Mouse (Mus musculus) heart, adult 2 months (tissue): ENCODE results near the gene Ltbp3. TPM values are rescaled to one million over a fixed set of nuclear protein-coding genes. Genes with fewer than 3 reads are reported as not detected.

Source experiments
- DNase-seq, 2 experiments: peaks; one replicate each; pipeline ENCODE4 v3.0.0; 2021
- H3K27ac ChIP-seq: fragments of 200-600 bp; 2 replicates; pipeline ENCODE4 v1.8.1; 2022
- H3K27me3 ChIP-seq: fragments of 200-500 bp; 2 replicates; pipeline ENCODE4 v1.6.1; 2012; ENCODE audit warnings: mild to moderate bottlenecking, low read length, inconsistent platforms, mixed read lengths; ENCODE audit not compliant: control insufficient read depth, insufficient read depth
- H3K36me3 ChIP-seq: fragments of 200-500 bp; 2 replicates; pipeline ENCODE4 v1.6.1; 2012; ENCODE audit warnings: low read length, inconsistent platforms; ENCODE audit not compliant: control insufficient read depth, insufficient read depth
- H3K4me1 ChIP-seq: fragments of 200-500 bp; 2 replicates; pipeline ENCODE4 v1.6.1; 2011; ENCODE audit warnings: low read length; ENCODE audit not compliant: control insufficient read depth, insufficient read depth
- H3K4me3 ChIP-seq: fragments of 200-600 bp; 2 replicates; pipeline ENCODE4 v1.8.1; 2022
- H3K79me2 ChIP-seq: fragments of 200-500 bp; replicated peaks from 2 replicates; pipeline ENCODE4 v1.6.1; 2012; ENCODE audit warnings: mild to moderate bottlenecking, inconsistent platforms, low read length, moderate library complexity, mixed read lengths; ENCODE audit not compliant: control insufficient read depth, insufficient read depth
- H3K9ac ChIP-seq: fragments of 200-500 bp; 2 replicates; pipeline ENCODE4 v1.6.1; 2012; ENCODE audit warnings: low read depth, mild to moderate bottlenecking, control low read depth, inconsistent platforms, low read length, mixed read lengths
- CTCF ChIP-seq: fragments of 200-600 bp; IDR thresholded peaks from 2 replicates; pipeline ENCODE4 v1.8.1; 2022; ENCODE audit warnings: antibody characterized with exemption, mild to moderate bottlenecking, moderate library complexity
- EP300 ChIP-seq: fragments of 200-500 bp; IDR thresholded peaks from 2 replicates; pipeline ENCODE4 v1.6.1; 2011; ENCODE audit warnings: low read depth, low read length, control low read depth; ENCODE audit not compliant: insufficient read depth
- POLR2A ChIP-seq: fragments of 200-500 bp; IDR thresholded peaks from 2 replicates; pipeline ENCODE4 v1.6.1; 2011; ENCODE audit warnings: mild to moderate bottlenecking, low read depth, low read length, control low read depth; ENCODE audit not compliant: insufficient read depth
- WGBS: fragments of 180-500 bp; shearing (Covaris S2); methylation state at CpG from one replicate; pipeline ENCODE4 v1.1.7; 2018; 5-methylcytosine and 5-hydroxymethylcytosine counted together
- intact Hi-C: fragments of 180-260 bp; cut with DNase I; formaldehyde crosslinking; loops from one replicate; pipeline ENCODE4 v1.15.1; 2025
- polyA plus RNA-seq: library from polyadenylated mRNA; depleted of rRNA; stranded (reverse); fragments of >200 nt; gene quantifications from 2 replicates; pipeline ENCODE4 v1.2.3, GENCODE M21; 2012
- total RNA-seq, 2 experiments: library from RNA; stranded (reverse); gene quantifications; 2 replicates each; pipeline ENCODE4 v1.2.3; 2021

Ltbp3 gene
- total and polyA plus RNA-seq, 3 experiments = 30.7 to 61.5 (median 34.2) TPM

DNA sequence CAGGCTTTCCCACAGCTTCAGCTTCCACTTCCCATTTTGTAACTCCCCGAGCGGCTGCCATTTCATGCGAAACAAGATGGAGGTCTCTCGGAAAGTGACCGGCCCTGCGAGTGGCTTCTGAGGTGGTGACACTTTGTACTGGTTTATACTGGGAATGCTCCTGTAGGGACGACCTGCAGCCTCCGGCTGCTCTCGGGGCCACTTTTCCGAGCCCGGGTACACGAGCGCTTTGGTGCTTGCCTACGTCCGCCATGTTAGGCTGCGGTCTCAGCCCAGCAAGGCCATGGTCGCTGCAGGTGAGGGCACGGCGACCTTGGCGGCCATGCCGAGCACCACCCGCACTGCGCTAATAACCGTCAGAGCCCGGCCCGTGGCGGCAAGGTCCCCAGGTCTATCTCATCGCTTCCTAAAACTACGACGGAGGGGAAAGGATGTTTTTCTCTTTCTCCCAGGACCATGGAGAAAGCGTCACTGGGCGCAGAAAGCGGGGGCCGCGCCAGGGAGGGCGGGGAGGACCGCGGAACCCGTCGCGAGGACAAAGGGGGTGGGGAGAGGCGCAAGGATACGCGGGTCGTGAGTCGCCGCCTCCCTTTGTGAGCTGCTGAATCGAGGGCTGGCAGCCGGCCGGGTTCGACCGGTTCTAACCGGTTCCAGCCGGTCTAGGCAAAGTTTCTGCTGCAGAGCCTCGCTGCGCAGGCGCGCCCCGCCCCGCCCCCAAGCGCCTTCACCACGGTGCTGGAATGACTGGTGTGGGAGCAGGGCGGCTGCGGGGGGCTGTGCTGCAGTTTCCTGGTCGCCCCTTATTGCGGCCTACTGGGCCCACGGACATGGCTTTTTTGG, 62.6 kb downstream of the Ltbp3 start:
- Histone ChIP-seq H3K27ac (peak overlapping the region; percentile 100), H3K79me2 (peaks cover 6% of the 10 kb centered on the region), H3K36me3 (peaks cover 11% of the 10 kb centered on the region), H3K27me3 (no peaks in the 10 kb centered on the region), H3K4me3 (peak overlapping the region; percentile 89), H3K9ac (peak overlapping the region; percentile 90), H3K4me1 (peaks cover 22% of the 10 kb centered on the region)
- WGBS = under 1% methylated on average over 67 of the region's 67 CpGs
- TF ChIP-seq CTCF = no peak
- TF ChIP-seq POLR2A = peak; percentile 92
- peak; percentile 94 for TF ChIP-seq EP300
- intact Hi-C loops = loop anchor here (2.0 kb wide), 1 partner anchor 16 kb away; no protein-coding TSS in a partner anchor
- DNase-seq = peak; percentile 100

GRCm38 (mm10) chr19:5803881-5804279, 63.2 kb downstream of the Ltbp3 start:
- intact Hi-C loops = loop anchor here (2.0 kb wide), 1 partner anchor 15 kb away; no protein-coding TSS in a partner anchor
- 1% methylated on average over 16 of the region's 16 CpGs for WGBS
- peak overlapping the region; percentile 54 for H3K4me3 ChIP-seq
- no peak for DNase-seq
- H3K27me3 ChIP-seq = no peaks in the 10 kb centered on the region
- peak overlapping the region; percentile 100 for H3K27ac ChIP-seq
- TF ChIP-seq CTCF (no peak), EP300 (no peak), POLR2A (no peak; the same call in 1 of the 2 replicates)
- peak overlapping the region; percentile 84 for H3K9ac ChIP-seq
- peaks cover 7% of the 10 kb centered on the region; the same call in 1 of the 2 replicates for H3K36me3 ChIP-seq
- H3K79me2 ChIP-seq = peaks cover 6% of the 10 kb centered on the region
- H3K4me1 ChIP-seq = peaks cover 28% of the 10 kb centered on the region

DNA sequence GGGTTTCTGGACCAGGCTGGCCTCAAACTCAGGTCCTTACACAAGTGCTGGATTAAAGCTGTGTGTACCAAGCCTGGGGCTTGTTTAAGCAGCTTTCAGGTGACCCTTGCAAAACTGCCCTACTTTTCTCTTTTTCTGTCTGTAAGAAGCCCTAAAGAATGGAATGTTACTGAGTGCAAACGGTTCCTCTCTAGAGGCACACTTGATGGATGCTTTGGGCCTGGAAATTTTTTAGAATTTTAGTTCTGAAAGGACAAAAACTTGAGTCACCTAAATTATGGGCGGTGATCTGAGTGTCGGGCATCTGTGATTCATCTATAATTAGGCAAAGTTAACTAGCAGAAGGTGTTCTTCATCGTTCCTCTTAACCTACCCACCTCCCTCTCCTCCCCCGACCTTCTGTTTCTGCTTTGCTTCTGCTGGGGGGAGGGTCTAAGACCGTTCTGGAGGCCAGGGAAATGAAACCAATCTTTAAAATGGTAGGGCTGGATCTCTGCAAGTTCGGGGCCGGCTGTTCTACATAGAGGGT, 63.7 kb downstream of the Ltbp3 start:
- H3K79me2 ChIP-seq = peaks cover 6% of the 10 kb centered on the region
- TF ChIP-seq POLR2A = no peak
- no peak for TF ChIP-seq EP300
- no peak for TF ChIP-seq CTCF
- DNase-seq = peak in 1 of 2 experiments; percentile 34

GRCm38 (mm10) chr19:5806051-5806808, 65.5 kb downstream of the Ltbp3 start:
- peaks cover 48% of the 10 kb centered on the region for H3K4me1 ChIP-seq
- peaks cover 6% of the 10 kb centered on the region; the same call in 1 of the 2 replicates for H3K36me3 ChIP-seq
- DNase-seq = peak; percentile 73 to 75
- H3K4me3 ChIP-seq = peak overlapping the region; percentile 1; the same call in 1 of the 2 replicates
- H3K9ac ChIP-seq = peak overlapping the region; percentile 31
- WGBS = 4% methylated on average over 8 of the region's 8 CpGs
- TF ChIP-seq CTCF = no peak
- peak; percentile 53; the same call in 1 of the 2 replicates for TF ChIP-seq POLR2A
- TF ChIP-seq EP300 = peak; percentile 75
- H3K27me3 ChIP-seq = no peaks in the 10 kb centered on the region
- peak overlapping the region; percentile 100 for H3K27ac ChIP-seq
- intact Hi-C loops = no loop called here
- H3K79me2 ChIP-seq = no peaks in the 10 kb centered on the region

More for the DNA sequence above, 63.7 kb downstream of the Ltbp3 start:
- H3K36me3 ChIP-seq = peaks cover 6% of the 10 kb centered on the region; the same call in 1 of the 2 replicates
- peak overlapping the region; percentile 84 for H3K9ac ChIP-seq
- H3K4me1 ChIP-seq = peaks cover 32% of the 10 kb centered on the region
- intact Hi-C loops = no loop called here
- 37% methylated on average over 8 of the region's 8 CpGs for WGBS
- peak overlapping the region; percentile 100 for H3K27ac ChIP-seq
- no peaks in the 10 kb centered on the region for H3K27me3 ChIP-seq
- H3K4me3 ChIP-seq = no peak overlapping the region

DNA sequence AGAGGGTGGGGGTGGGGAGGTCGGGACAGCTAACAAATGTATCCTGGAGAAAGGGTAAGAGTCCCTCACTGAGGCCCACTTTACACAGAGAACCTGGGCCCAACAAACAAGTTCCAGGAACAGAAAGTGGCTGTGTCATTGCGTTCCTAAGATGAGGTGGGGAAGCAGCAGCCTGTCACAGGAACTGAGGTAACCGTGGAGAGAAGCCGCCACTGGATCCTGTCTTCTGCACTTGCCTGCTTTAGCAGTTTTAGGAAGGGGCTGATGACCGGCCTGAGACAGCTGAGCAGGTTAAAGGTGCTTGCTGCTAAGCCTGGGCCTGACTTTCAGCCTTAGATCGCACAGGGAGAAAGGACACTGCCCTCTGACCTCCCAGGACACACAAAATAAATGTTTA, 66.1 kb downstream of the Ltbp3 start:
- intact Hi-C loops = no loop called here
- Histone ChIP-seq H3K27ac (peak overlapping the region; percentile 100), H3K79me2 (no peaks in the 10 kb centered on the region), H3K4me3 (no peak overlapping the region; the same call in 1 of the 2 replicates), H3K36me3 (peaks cover 8% of the 10 kb centered on the region; the same call in 1 of the 2 replicates), H3K9ac (peak overlapping the region; percentile 18; the same call in 1 of the 2 replicates), H3K27me3 (no peaks in the 10 kb centered on the region), H3K4me1 (peaks cover 54% of the 10 kb centered on the region)
- peak; percentile 55 to 61 for DNase-seq
- WGBS = 29% methylated on average over 6 of the region's 6 CpGs
- TF ChIP-seq POLR2A (no peak), EP300 (0 out of 2 replicates have a peak, but pooled peaks have one; percentile 13)
